Mouse (Mus musculus) MN1 (cell line): Measurements from ENCODE around the gene Pi4k2a.

ENCODE experiments used
- DNase-seq: peaks from one replicate; pipeline ENCODE4 v3.0.0-alpha.2; 2016; ENCODE audit warnings: low spot score

The Pi4k2a gene

DNA sequence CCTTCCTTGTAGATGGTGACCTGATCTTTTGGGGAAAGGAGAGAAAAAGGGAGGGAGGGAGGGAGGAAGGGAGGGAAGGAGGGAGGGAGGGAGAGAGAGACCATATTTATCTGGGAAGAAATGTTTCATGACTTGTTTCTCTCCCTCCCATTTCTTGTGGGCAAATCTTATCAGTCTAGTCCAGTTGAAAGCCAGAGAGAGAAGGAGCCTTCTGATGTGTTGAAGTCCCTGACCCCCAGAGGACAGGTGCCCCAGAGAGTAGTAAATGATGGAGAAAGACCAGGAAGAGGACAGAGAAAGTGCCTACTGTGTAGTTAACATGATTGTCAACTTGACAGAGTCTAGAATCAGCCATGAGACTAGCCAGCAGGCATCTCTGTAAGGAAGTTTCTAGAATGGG is 44.8 kb downstream of the Pi4k2a start:
- no peak for DNase-seq

DNA sequence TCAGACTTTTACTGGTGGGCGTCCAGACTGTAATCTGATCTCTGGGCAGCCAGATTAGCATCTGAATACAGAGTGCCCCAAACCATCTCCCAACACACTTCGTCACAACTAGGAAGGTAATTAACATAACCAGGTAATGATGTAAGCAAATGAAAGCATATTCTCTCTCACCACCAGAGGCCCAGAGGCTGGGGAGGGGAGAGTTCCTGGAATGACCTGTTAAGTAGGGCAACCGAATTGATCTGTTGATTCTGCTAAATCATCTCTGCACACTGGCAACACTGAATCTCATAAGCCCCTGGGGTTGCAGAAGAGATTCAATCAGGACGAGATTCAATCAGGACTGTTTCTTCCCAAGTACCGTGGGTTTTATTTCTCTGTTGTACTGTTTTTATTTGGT is 45.9 kb downstream of the Pi4k2a start:
- peak; percentile 38 for DNase-seq

DNA sequence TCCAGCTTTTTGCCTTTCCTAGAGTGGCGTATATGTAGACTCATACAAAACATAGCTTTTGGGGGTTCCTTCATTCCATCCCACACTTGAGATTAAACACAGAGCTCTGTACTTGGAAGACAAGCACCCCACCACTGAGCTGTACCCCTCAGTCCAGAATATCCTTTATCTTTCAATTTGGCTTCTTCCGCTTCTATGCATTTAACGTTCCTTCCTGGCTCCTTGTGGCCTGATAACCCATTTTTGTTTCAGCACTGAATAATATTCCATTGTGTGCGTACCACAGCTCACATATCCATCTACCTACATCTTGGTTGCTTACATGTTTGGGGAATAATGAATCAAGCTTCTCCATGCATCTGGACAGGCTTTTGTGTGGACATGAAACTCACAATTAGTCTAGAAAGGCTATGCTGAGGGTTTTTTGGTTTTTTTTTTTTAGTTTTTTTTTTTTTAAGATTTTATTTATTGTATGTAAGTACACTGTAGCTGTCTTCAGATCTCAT is 47.0 kb downstream of the Pi4k2a start:
- DNase-seq = no peak

GRCm38 (mm10) chr19:42138517-42139285 is 48.4 kb downstream of the Pi4k2a start:
- no peak for DNase-seq

GRCm38 (mm10) chr19:42139724-42140517 is 49.7 kb downstream of the Pi4k2a start:
- DNase-seq = no peak

DNA sequence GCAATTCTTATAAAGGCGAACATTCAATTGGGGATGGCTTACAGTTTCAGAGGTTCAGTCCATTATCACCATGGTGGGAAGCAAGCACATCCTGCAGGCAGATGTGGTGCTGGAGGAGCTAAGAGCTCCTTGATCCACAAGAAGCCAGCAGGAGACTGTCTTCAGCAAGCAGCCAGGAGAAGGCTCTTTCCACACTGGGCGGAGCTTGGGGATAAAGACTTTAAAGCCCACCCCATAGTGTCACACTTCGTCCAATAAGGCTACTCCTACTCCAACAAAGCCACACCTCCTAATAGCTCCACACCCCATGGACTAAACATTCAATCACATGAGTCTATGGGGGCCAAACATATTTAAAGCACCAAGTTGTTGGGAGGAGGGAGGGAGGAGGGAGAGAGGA is 51.7 kb downstream of the Pi4k2a start:
- DNase-seq = no peak

DNA sequence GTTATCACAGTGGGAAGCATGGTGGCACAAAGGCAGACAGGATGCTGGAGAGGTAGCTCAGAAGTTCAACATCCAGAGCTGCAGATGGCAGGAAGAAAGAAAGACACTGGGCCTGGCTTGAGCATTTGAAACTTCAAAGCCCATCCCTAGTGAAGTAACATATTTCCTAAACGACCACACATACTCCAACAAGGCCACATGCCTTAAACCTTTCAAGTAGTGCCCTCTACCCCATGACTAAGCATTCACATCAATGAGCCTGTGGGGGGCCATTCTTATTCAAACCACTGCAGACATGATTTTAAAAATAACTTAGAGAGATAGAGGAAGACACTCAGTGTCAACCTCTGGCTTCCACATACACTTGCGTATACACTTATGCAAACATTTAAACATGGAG is 52.5 kb downstream of the Pi4k2a start:
- no peak for DNase-seq

DNA sequence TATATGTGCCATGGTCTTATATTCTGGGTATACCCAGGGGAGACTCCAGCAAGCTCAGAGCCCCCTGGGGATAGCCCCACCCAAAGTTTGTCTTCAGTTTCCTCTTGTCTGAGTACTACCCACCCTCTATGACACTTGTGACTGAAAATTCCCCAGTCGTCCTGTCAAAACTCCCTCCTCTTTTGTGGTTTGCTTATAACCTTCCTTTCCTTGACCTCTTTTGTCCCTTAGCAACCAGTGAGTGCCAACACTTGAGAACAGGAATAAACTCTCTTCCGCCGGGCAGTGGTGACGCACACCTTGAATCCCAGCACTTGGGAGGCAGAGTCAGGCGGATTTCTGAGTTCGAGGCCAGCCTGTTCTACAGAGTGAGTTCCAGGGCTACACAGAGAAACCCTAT is 53.8 kb downstream of the Pi4k2a start:
- no peak for DNase-seq

GRCm38 (mm10) chr19:42144541-42145167 is 54.4 kb downstream of the Pi4k2a start:
- peak; percentile 81 for DNase-seq

DNA sequence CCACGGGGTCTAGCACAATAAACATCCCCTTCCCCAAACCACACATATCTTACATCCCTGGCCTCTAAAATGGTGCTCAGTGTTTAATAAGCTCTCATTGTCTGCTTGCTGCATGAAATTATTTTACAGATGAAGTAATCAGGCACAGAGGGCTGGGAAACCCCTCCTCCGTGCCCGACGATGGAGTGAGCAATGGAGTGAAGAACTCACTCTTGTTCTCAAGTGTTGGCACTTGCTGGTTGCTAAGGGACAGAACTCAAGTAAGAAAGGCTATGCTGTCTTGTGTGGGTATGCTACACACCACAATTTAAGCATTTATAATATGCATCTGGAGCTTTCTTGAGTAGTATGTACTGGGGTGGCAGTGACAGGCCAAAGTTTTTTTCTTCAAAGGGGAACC is 54.9 kb downstream of the Pi4k2a start:
- no peak for DNase-seq

- DNase-seq = no peak
Observed at GRCm38 (mm10) chr19:42145731-42146130, 55.5 kb downstream of the Pi4k2a start.

- no peak for DNase-seq
Observed at GRCm38 (mm10) chr19:42146276-42147010, 56.2 kb downstream of the Pi4k2a start.

GRCm38 (mm10) chr19:42147170-42147768 is 57.0 kb downstream of the Pi4k2a start, which contains the start of gene Marveld1:
Marveld1 (plus strand) TSS chr19:42147400.
- peak; percentile 68 for DNase-seq

GRCm38 (mm10) chr19:42147769-42148568 is 57.7 kb downstream of the Pi4k2a start:
- peak; percentile 56 for DNase-seq

GRCm38 (mm10) chr19:42148569-42148860 is 58.2 kb downstream of the Pi4k2a start:
- DNase-seq = no peak

- peak; percentile 82 for DNase-seq
Observed at GRCm38 (mm10) chr19:42151990-42152389, 61.7 kb downstream of the Pi4k2a start.

DNA sequence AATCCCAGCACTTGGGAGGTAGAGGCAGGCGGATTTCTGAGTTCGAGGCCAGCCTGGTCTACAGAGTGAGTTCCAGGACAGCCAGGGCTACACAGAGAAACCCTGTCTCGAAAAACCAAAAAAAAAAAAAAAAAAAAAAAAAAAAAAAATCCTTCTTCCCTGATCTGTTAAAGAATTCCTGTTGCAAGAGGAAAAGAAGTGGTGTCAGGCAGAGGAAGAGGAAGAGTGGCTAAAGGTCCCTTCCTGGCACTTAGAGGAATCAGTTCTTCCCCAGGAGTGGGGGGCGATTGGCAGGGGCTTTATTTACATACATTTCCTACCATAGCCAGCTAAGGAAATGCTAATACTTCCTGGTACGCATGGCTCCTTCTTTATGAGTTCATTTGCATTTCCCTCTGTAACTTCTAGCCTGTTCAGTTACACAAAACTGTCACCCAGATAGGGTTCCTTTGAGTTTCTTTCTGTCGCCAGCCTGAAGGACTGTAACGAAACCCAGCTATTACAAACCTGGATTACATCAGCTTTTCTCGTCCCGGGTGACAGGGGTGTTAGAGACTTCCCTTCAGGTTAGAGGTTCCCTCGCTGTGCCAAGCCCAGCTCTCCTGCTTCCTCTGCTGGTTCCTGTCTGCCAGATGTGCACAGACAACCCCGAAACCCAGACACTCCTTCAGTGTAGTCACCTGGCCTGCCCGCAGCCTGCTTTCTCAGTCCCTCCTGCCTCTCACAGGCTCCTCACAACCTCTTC is 67.4 kb downstream of the Pi4k2a start:
- DNase-seq = peak; percentile 28

DNA sequence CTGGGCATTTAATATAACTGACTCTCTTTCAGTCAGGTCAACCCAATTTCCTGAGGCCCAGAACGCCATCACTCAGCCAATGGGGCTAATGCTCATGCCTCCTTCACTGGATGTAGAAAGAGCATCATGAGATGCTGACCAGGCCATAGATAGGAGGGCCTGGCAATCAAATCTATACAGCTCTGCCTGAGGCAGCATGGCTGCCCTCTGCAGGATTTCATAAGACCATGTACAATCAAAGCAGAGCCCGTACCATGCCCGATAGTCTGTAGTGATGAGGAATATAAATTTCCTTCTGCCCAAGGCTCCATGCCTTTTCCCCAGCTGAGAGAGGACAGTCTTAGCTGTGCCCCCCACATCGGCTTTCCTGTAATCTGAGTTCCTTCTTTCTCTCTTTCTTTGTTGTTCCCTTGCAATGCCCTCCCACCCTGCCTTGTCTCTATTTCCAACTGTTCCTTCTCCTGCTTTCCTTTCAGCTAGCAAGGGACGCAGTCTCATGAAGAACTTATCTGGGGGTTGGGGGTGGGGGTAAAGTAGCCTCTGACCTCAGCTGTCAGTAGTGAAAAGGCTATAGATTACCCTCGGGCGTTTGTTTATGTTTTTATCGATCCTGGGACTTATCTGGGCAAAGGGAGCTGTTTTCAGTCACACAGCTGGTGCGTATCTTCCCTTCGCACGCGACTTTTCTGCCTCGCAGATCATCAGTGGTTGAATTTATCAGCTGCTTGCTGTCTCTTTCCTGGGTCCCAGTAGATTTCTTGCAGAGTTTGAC is 68.2 kb downstream of the Pi4k2a start:
- DNase-seq = peak; percentile 61

DNA sequence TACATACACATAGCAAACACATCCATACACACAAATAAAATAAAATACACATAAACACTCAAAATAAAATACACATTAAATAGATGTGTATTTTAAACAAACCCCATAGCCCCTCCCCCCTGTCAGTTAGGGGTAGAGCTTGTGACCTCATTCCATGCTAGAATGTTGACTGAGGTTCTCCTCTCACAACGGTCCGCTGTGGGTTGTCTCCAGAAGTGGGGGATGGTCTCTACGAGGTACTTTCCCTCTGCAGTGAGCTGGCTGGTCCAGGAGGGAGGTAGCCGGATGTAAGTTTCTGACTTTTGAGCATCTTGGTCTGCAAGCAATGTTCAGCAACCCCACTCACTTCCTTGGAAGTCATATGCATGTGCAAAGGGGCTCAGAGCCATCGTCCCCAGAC is 73.5 kb downstream of the Pi4k2a start, which contains the start of gene Zfyve27:
Zfyve27 (plus strand) TSS at position 188 of the 400 bp plus-strand sequence.
- no peak for DNase-seq
